Mouse (Mus musculus) megakaryocyte, embryonic 14.5 days (primary cell): ENCODE results near the gene Casp12.

Source experiments
- FLI1 ChIP-seq: IDR thresholded peaks from 2 replicates; pipeline ENCODE4 v1.6.1; 2012; ENCODE audit warnings: low read length, inconsistent platforms, mixed read lengths
- GATA1 ChIP-seq: IDR thresholded peaks from 3 replicates; pipeline ENCODE4 v1.6.1; 2012; ENCODE audit warnings: mixed read lengths, low read length, inconsistent platforms, borderline replicate concordance

DNA sequence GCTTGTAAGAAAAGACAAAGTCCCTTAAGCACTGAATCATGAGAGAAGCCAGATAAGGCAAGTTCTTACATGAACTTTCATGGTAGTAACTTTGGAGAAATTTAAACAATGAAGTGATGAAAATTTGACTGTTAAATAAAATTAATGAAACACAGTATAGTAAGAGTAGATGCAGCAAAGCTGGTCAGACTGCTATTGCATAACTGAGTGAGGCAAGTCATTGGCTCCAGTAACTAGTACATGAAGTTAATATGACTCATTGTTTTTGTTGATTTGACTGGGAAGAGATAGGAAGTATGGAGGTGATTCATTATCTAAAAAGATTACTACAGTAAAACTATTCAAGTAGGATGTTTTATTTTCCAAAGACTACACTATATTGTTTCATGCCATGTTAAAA, 11.6 kb downstream of the Casp12 start:
- no peak for TF ChIP-seq FLI1
- TF ChIP-seq GATA1, result no peak
